Mouse (Mus musculus): Measurements from ENCODE around the gene Arpp19. TPM values are rescaled to one million over a fixed set of nuclear protein-coding genes. Genes with fewer than 3 reads are reported as not detected.

Arpp19 gene
- 782 TPM for polyA plus RNA-seq (2015; fragmentation: Illumina TruSeq; extraction: RNeasy Lipid Tissue Mini Kit (QIAGEN cat#74804); ENCODE audit: low read depth, low replicate concordance)

GRCm38 (mm10) chr9:75037451-75038356 lies at the start of gene Arpp19:
Gene Arpp19 (plus strand): TSS chr9:75037614.

GRCm38 (mm10) chr9:75070457-75071028 lies 33.1 kb downstream of the Arpp19 start, which contains the start of gene Myo5a:
Gene Myo5a (plus strand): TSS chr9:75071015.

Other genes starting within 250 kb of the Arpp19 start
- gene Onecut1, start 175.7 kb upstream of the Arpp19 start, polyA plus RNA-seq (2015; fragmentation: Illumina TruSeq; extraction: RNeasy Lipid Tissue Mini Kit (QIAGEN cat#74804); ENCODE audit: low read depth, low replicate concordance) = 0.30 TPM
- gene Fam214a, start 84.7 kb upstream of the Arpp19 start, polyA plus RNA-seq (2015; fragmentation: Illumina TruSeq; extraction: RNeasy Lipid Tissue Mini Kit (QIAGEN cat#74804); ENCODE audit: low read depth, low replicate concordance) = 22.5 TPM
- 195 TPM for gene Myo5a, start 33.4 kb downstream of the Arpp19 start, polyA plus RNA-seq (2015; fragmentation: Illumina TruSeq; extraction: RNeasy Lipid Tissue Mini Kit (QIAGEN cat#74804); ENCODE audit: low read depth, low replicate concordance)
- 2.2 TPM for gene Myo5c, start 194.4 kb downstream of the Arpp19 start, polyA plus RNA-seq (2015; fragmentation: Illumina TruSeq; extraction: RNeasy Lipid Tissue Mini Kit (QIAGEN cat#74804); ENCODE audit: low read depth, low replicate concordance)